9 mouse cellular contexts compared by ENCODE assay signal in the genomic region with DNA sequence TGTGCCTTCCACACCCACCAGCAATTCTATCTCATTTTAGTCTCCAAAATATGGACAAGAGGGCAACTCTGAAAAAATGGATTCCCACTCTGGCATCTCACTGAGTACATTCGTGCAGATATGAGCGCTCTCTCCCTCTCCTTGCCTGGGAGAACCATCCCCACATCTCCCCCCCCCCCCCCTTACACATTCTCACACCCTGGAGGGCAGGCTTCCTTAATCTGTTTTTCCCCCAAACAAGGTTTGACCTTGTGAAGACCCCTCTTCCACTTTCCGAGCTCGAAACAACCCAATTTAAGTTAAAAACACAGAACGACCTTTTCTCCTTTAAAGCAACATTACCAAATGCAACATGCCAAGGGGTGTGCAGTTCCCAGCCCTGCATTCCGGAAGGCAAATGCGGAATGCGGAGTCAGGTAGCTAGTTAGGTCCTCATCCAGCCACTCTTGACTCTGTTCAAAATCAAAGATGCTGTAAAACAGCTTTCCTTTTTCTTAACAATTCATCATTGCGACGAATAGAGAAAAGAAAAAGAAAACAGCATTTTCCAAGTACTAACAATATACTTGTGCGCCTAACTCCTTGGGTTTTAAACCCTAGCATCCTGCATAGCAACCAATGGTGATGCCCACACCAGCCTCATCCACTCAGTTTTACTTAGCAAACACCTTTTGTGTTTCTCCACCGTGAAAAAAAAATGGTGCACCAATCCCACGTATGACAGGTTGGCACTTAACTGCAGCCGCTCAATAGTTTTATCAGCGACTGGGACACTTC. TPM values are rescaled to one million over a fixed set of nuclear protein-coding genes. Genes with fewer than 3 reads are reported as not detected.
DNase-seq lines count a peak whose midpoint lies in the region; ATAC-seq lines count a peak whose summit lies in the region.
"Had no signal": no experiment of that assay in that cellular context is flagged by ENCODE, and none has a peak within 500 bp of the region (broad histone marks: within the 10 kb centered on the region; RNA-seq: fewer than 3 reads in every experiment).

No protein-coding gene starts in this region.

- H3K4me1 ChIP-seq in limb, embryonic 10.5 days = peaks cover 19% of the 10 kb centered on the region
- peaks cover 6% of the 10 kb centered on the region for H3K4me1 ChIP-seq in stomach, embryonic 16.5 days (ENCODE audit: control insufficient read depth, insufficient read depth, low read length)

- peak; percentile 33 for DNase-seq in cerebellum, adult 11-12 months
- DNase-seq in right cerebral cortex, adult 18-20 months = peak; percentile 32
- no peak for DNase-seq in right cerebral cortex, postnatal 4 days
- DNase-seq in limb, embryonic 10.5 days (ENCODE audit: low spot score) = no peak
- DNase-seq in natural killer cell, adult 2 months (ENCODE audit: low spot score in 2 of 2) = no peak
- no peak for DNase-seq in urinary bladder, postnatal 25 days (ENCODE audit: low spot score)

- H3K9ac ChIP-seq in stomach, embryonic 16.5 days (ENCODE audit: low read length) = no peak overlapping the region

- WGBS in limb, embryonic 10.5 days = 6% methylated on average over 15 of the region's 15 CpGs
- WGBS in stomach, embryonic 16.5 days = 9% methylated on average over 15 of the region's 15 CpGs

- no peaks in the 10 kb centered on the region for H3K9me3 ChIP-seq in limb, embryonic 10.5 days (replicated peaks)
- H3K9me3 ChIP-seq in stomach, embryonic 16.5 days (replicated peaks; ENCODE audit: control insufficient read depth, low read length) = no peaks in the 10 kb centered on the region

- peak overlapping the region; percentile 71 for H3K4me2 ChIP-seq in stomach, embryonic 16.5 days (ENCODE audit: low read depth, low read length)

- no peak overlapping the region for H3K27ac ChIP-seq in limb, embryonic 10.5 days
- no peak overlapping the region for H3K27ac ChIP-seq in stomach, embryonic 16.5 days (ENCODE audit: low read length)

- ATAC-seq in cerebellum, adult (ENCODE audit: insufficient number of reproducible peaks, low FRiP score, low TSS enrichment) = no peak
- no peak for ATAC-seq in stomach, embryonic 16.5 days (ENCODE audit: insufficient read depth, low FRiP score)
- ATAC-seq: inflammation-experienced regulatory T-cells, adult 6 months had no signal

- H3K4me3 ChIP-seq in limb, embryonic 10.5 days = peak overlapping the region; percentile 51
- H3K4me3 ChIP-seq in stomach, embryonic 16.5 days (replicated peaks; ENCODE audit: low read length) = peak overlapping the region; percentile 46

- H3K27me3 ChIP-seq in limb, embryonic 10.5 days (ENCODE audit: low read depth, poor library complexity, severe bottlenecking) = peaks cover 55% of the 10 kb centered on the region
- peaks cover 17% of the 10 kb centered on the region for H3K27me3 ChIP-seq in stomach, embryonic 16.5 days (ENCODE audit: control insufficient read depth, insufficient read depth, low read length)

- H3K36me3 ChIP-seq in limb, embryonic 10.5 days = no peaks in the 10 kb centered on the region
- no peaks in the 10 kb centered on the region for H3K36me3 ChIP-seq in stomach, embryonic 16.5 days (ENCODE audit: control insufficient read depth, insufficient read depth, low read length)

RNA-seq across cellular contexts. Expression of gene Vsnl1, which starts 1.0 kb away (rescaled TPM):
- polyA plus RNA-seq in limb, embryonic 10.5 days (2016; fragmentation: Nextera tagmentation; extraction: Ambion mirVana) = 0.45 and 0.78 TPM in 2 replicates
- 1.0 and 2.2 TPM in 2 replicates for polyA plus RNA-seq in stomach, embryonic 16.5 days (2015; fragmentation: Nextera tagmentation; extraction: Ambion mirVana)
- polyA plus RNA-seq: inflammation-experienced regulatory T-cells, adult 6 months had no signal

RNA-seq across cellular contexts. Expression of gene Rad51ap2, which starts 20.4 kb away (rescaled TPM):
- polyA plus RNA-seq in limb, embryonic 10.5 days (2016; fragmentation: Nextera tagmentation; extraction: Ambion mirVana) = 0.04 and 0.21 TPM in 2 replicates
- polyA plus RNA-seq in stomach, embryonic 16.5 days (2015; fragmentation: Nextera tagmentation; extraction: Ambion mirVana) = 0.17 and 0.28 TPM in 2 replicates
- polyA plus RNA-seq: inflammation-experienced regulatory T-cells, adult 6 months had no signal

Comparison
In these comparisons a context has a peak if more than half of its experiments do, and no peak if none do; other contexts are left out.
1. DNase-seq: peak in cerebellum, adult 11-12 months (single experiment) and right cerebral cortex, adult 18-20 months (single experiment); none in right cerebral cortex, postnatal 4 days (single experiment), limb, embryonic 10.5 days (single experiment), natural killer cell, adult 2 months (0 of 2) and urinary bladder, postnatal 25 days (single experiment).